Mouse (Mus musculus) heart, postnatal 14 days (tissue): ENCODE results near the gene Ets1. TPM values are rescaled to one million over a fixed set of nuclear protein-coding genes. Genes with fewer than 3 reads are reported as not detected.

Source experiments
- DNase-seq, 2 experiments: peaks; one replicate each; pipeline ENCODE4 v3.0.0; 2021 to 2022
- intact Hi-C: fragments of 180-260 bp; cut with DNase I; formaldehyde crosslinking; loops from one replicate; pipeline ENCODE4 v1.15.1; 2025
- total RNA-seq, 2 experiments: library from RNA; stranded (reverse); gene quantifications; 2 replicates each; pipeline ENCODE4 v1.2.3; 2021

Gene Ets1
- total RNA-seq, 2 experiments from 2014 or later = 88.9 to 111 TPM

DNA sequence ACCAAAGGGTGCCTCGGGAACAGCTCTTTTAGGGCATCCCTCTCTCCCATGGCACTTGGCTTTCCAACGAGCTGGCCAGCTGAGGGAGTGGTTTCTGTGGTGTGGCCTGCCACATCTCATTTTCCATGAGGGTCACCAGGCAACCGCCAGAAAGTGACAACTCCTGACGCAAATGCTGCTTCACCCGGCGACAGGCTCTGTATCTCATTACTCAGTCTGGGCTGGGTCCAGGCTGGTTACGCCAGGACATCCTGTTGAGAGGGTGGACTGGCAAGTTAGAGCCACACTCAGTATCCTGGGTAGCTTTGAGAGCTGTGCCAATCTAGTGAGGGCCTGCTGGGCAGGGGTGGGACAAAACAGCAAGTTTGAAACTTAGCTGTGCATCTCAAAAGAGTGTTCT is 153.3 kb downstream of the Ets1 start:
- peak in 1 of 2 experiments; percentile 11 for DNase-seq
- intact Hi-C loops = no loop called here

- peak; percentile 22 to 39 for DNase-seq
- intact Hi-C loops = no loop called here
These were observed 155.7 kb downstream of the Ets1 start for GRCm38 (mm10) chr9:32791699-32792098.

DNA sequence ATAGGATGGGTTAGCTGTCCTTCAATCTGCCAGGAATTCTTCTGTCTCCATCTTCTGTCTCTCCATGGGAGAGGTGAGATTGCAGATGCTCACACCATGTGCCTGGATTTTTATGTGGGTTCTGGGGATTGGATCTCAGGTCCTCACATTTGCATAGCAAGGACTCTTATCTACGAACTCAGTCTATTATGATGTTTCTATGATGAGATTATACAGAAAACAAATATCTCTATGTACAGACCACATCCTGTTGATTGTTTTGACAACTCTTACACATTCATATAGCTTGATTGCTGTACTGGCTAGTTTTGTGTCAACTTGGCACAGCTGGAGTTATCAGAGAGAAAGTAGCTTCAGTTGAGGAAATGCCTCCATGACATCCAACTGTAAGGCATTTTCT is 162.2 kb downstream of the Ets1 start:
- intact Hi-C loops = no loop called here

DNA sequence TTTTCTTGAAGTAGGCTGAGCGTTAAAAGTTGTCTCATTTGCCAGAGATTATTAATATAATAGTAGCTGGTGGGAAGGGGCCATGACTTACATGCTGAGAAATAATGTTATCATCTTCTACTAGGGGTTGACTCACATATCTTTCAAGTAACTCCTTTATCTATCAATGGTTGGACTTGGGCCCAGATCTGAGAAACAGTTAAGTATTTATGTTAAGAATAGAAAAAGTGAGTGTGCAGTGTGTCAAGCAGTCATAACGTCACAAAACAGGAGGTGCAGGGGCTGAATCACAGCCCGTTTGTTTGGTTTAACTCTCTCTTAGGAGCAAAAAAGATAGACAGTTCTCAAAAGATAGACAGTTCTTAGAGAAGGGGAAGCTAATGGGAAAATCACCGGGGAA is 170.1 kb downstream of the Ets1 start:
- intact Hi-C loops = no loop called here

More for the DNA sequence above, 162.2 kb downstream of the Ets1 start:
- no peak for DNase-seq

More for the DNA sequence above, 170.1 kb downstream of the Ets1 start:
- DNase-seq = no peak

Other genes starting within 250 kb of the Ets1 start
- 10 to 100 TPM; 37.0 to 41.0 TPM for gene Fli1, start 93.4 kb upstream of the Ets1 start, total RNA-seq